Mouse (Mus musculus) lung, adult 2 months (tissue): Measurements from ENCODE around the gene Tex22.

Experiments used
- CTCF ChIP-seq: fragments of 200-500 bp; IDR thresholded peaks from 2 replicates; pipeline ENCODE4 v1.5.1; 2011; ENCODE audit warnings: mild to moderate bottlenecking, low read length, control low read depth; ENCODE audit not compliant: insufficient read depth
- POLR2A ChIP-seq: fragments of 200-500 bp; IDR thresholded peaks from 2 replicates; pipeline ENCODE4 v1.6.1; 2011; ENCODE audit warnings: low read depth, mild to moderate bottlenecking, control low read depth, low read length, borderline replicate concordance; ENCODE audit errors: extremely low read depth

DNA sequence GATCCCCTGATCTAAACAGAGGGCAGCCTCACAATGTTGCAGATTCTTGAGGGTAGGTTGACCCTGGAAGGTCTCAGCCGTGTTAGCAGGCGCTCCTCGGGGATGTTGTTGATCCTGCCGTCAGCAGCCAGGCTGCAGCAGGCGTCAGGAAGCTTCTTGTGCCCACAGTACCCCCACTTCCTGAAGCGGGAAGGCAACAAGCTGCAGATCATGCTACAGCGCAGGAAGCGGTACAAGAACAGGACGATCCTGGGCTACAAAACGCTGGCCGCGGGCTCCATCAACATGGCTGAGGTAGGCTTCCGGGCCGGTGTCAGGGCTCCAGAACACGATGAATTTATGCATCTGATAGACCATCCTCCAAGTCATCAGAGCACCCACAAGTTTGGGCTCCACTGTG, 27.4 kb upstream of the Tex22 start:
- TF ChIP-seq CTCF, result no peak
- TF ChIP-seq POLR2A, result no peak
